ENCODE assay signal across 8 mouse cellular contexts in the genomic region with DNA sequence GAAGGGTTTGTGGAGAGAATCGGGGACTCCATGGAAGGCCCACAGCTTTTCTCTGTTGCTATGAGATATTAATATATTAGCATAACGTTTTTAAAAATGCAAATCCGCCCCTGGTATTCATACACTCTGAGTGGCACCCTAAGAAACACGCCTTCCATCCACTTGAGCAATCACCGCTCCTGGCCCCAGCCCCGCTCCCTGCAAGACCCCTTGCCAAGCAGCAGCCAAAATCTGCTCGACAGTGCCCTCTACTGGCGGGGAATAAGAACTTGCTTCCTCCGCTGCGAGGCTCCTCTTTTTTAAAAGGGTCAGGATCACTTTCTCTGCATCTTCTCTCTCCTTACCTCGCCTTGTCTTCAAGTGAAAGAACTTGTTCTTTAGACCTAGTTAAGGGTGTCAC.
DNase-seq lines count a peak whose midpoint lies in the region; ATAC-seq lines count a peak whose summit lies in the region.

No protein-coding gene starts in this region.

- intact Hi-C loops in left cerebral cortex, postnatal 10 days (cut with DNase I), result loop anchor here (5.0 kb wide), 2 partner anchors 376 to 446 kb away; no protein-coding TSS in a partner anchor

- ATAC-seq in frontal cortex, adult (ENCODE audit: low TSS enrichment), result peak; percentile 62; the same call in 1 of the 2 replicates
- ATAC-seq in megakaryocyte progenitor cell, adult 5-6 weeks (replicated peaks; ENCODE audit: poor library complexity), result peak; percentile 71

- H3K9me3 ChIP-seq in hindbrain, embryonic 10.5 days, result no peaks in the 10 kb centered on the region

- no peak overlapping the region; the same call in 1 of the 2 replicates for H3K4me3 ChIP-seq in hindbrain, embryonic 10.5 days

- peaks cover 46% of the 10 kb centered on the region for H3K4me1 ChIP-seq in hindbrain, embryonic 10.5 days (replicated peaks)

- H3K36me3 ChIP-seq in hindbrain, embryonic 10.5 days, result no peaks in the 10 kb centered on the region

- H3K27ac ChIP-seq in hindbrain, embryonic 10.5 days, result peak overlapping the region; percentile 84

- peaks cover 20% of the 10 kb centered on the region for H3K27me3 ChIP-seq in hindbrain, embryonic 10.5 days (ENCODE audit: insufficient read depth, poor library complexity, severe bottlenecking)

- WGBS in hindbrain, embryonic 10.5 days, result 11% methylated on average over 11 of the region's 11 CpGs

- DNase-seq in NIH3T3 (ENCODE audit: low read depth), result peak; percentile 84
- DNase-seq in c-Kit-positive CD71-positive TER-119-positive erythroid progenitor cells, embryonic 14.5 days (ENCODE audit: low spot score), result peak; percentile 60
- peak; percentile 86 for DNase-seq in hindbrain, embryonic 10.5 days (ENCODE audit: low spot score)
- peak; percentile 57 to 84 for DNase-seq in left cerebral cortex, postnatal 10 days (ENCODE audit: extremely low spot score in 1 of 2, low spot score in 2 of 2)
- DNase-seq in right cerebral cortex, postnatal 4 days, result peak; percentile 88
- DNase-seq in urinary bladder, postnatal 36 days (ENCODE audit: low spot score in 2 of 2), result peak; percentile 35 to 71
